Mouse (Mus musculus) lung, postnatal 0 days (tissue): ENCODE results near the gene Mipol1.

ENCODE experiments used
- CTCF ChIP-seq: IDR thresholded peaks from 2 replicates; pipeline ENCODE4 v1.5.1; 2016; ENCODE audit warnings: antibody characterized with exemption, mild to moderate bottlenecking
- EP300 ChIP-seq: IDR thresholded peaks from 2 replicates; pipeline ENCODE4 v1.6.1; 2016; ENCODE audit warnings: antibody characterized with exemption, mild to moderate bottlenecking, control low read depth

DNA sequence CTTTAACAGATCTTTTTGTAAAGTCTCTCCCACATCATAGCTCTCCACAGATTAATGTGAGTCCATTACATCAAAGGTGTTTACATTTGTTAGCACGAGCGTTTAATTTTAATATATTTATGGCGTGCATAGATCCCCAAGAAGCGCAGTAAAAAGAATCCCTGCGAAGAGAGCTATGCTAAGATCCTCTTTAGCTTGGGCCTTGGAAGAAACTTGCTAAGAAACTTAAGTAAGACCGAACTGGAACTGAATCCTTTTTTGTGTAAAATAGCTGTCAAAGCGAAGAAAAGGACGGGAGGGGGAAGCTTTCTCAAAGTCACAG, 34.0 kb upstream of the Mipol1 start:
- TF ChIP-seq CTCF (no peak), EP300 (no peak)
